Mouse (Mus musculus) R1 (cell line): Measurements from ENCODE around the gene Fkbp8.
A peak's percentile ranks its signal among the peaks of the same experiment; 100 is the strongest.
"Not testable (repeated sequence)": the region's sequence is repeated elsewhere in the genome, so short reads cannot be mapped to it uniquely, and the experiment has no call there.

Experiments
- DNase-seq: peaks from one replicate; pipeline ENCODE4 v3.0.0-alpha.2; 2018; ENCODE audit warnings: low read depth, low spot score

Gene Fkbp8

DNA sequence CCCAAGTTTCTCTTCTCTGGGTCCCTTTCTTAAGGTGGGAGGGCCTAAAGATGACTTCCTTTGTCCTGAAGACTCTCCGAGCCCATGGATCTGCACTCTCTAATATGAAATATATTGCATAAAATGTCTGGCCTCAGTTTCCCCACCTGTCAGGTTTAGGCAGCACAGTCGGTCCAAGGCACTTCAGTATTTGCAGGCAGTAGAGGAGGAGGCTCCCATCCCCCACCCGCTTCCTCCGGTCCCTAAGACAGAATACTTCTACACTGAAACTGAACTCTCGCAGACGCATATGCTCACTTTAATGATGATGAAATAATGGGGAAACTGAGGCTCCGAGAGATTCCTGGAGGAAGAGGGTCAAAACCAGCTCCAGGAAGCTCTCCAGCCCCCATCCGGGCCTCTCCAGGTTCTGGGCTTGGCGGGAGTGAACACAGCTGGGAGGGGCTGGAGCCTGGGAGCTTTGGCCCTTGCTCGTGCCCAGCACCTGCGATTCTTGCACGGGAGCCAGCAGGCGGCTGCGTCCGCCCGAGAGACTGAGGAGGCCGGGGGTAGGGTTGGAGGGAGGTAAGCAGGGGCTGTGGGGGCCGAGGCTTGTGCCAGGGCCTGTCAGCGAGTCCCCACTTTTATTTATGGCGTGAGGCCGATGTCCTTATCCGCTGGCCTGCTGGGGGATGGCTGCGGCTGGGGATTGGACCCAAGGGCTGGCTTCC, 25.5 kb upstream of the Fkbp8 start:
- DNase-seq = no peak

DNA sequence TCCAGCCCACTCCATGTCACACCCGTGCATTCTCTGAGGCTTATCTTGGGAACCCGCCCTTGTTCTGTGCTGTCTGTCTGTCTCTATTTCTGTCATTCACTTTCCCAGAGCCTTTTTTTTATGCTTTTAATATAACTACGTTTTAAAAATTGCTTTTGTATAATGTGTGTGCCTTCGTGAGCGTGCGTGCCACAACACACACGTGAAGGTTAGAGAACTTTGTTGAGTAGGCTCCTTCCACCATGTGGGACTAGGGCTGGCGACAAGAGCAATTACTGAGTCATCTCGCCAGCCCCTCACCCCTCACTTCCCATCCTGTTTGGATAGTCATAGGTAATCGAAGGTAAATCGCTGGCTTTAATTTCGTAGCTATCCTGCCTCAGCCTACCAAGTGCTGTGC, 25.0 kb upstream of the Fkbp8 start:
- no peak for DNase-seq

DNA sequence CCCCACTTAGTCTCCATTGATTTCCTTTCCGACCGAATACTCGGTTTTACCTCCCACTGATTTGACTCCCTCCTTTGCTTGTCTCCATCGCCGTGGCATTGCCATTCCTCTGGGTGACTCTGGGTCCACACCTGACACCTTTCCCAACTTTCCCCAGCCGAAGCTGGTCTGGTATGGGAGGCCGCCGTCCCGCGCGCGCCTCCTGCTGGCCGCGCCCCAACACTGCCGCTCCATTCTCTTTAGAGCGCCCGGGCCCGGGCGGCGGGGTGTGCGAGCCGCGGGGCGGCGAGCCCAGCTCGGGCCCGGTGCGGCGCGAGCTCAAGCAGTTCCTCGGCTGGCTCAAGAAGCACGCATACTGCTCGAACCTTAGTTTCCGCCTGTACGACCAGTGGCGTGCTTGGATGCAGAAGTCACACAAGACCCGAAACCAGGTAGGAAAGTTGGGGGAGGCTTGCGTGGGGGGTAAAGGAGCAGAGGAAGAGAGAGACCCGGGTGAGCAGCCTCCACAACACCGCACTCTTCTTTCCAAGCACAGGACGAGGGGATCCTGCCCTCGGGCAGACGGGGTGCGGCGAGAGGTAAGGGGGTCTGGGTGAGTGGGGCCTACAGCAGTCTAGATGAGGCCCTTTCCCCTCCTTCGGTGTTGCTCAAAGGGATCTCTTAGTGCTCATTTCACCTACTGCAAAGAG, 24.3 kb upstream of the Fkbp8 start:
- DNase-seq = peak; percentile 70

- no peak for DNase-seq
Observed at GRCm38 (mm10) chr8:70504291-70504716, 23.2 kb upstream of the Fkbp8 start.

DNA sequence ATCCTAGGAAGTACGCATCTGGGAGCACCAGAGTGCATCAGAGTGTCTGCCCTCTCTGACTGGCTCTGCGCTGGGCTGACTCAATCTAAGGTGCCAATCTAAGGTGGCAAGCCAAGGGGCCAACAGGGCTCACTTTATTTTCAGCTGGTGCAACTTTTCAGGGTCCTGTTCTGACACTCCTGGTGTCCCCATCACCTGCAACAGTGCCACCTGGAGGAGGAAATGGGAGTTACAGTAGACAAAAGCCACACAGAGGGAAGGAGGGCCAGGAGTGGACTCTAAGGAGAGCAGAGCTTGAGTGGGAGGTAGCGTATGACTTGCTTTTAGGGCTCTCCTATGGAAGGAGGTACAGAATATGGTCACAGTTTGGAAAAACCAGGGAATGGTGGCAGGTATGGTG, 22.7 kb upstream of the Fkbp8 start:
- peak; percentile 85 for DNase-seq

- no peak for DNase-seq
Observed at GRCm38 (mm10) chr8:70505698-70506327, 21.7 kb upstream of the Fkbp8 start.

GRCm38 (mm10) chr8:70506328-70507026, 21.0 kb upstream of the Fkbp8 start, which contains the start of gene Rex1bd:
Gene Rex1bd, minus strand, starts transcription at chr8:70506752.
- DNase-seq = peak; percentile 99

GRCm38 (mm10) chr8:70507027-70507393, 20.5 kb upstream of the Fkbp8 start:
- DNase-seq = peak; percentile 45

GRCm38 (mm10) chr8:70509281-70509952, 18.1 kb upstream of the Fkbp8 start:
- DNase-seq = no peak

GRCm38 (mm10) chr8:70510228-70510915, 17.2 kb upstream of the Fkbp8 start, which contains the start of gene Uba52:
Gene Uba52, minus strand, starts transcription at chr8:70510801.
- DNase-seq = peak; percentile 96

DNA sequence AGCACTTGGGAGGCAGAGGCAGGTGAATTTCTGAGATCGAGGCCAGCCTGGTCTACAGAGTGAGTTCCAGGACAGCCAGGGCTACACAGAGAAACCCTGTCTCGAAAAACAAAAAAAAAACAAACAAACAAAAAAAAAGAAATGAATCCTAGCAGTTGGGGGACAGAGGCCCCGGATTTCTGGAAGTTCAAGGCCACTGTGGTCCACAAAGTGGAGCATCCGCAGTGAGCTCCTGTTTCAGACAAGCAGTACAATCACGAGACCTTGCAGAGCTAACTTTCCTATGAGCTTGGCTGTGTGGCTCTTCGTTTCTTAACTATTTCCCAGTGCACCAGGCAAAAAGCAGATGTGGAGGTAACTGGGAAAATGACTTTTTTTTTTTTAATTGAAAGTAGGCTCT, 16.4 kb upstream of the Fkbp8 start:
- not testable (repeated sequence) for DNase-seq

DNA sequence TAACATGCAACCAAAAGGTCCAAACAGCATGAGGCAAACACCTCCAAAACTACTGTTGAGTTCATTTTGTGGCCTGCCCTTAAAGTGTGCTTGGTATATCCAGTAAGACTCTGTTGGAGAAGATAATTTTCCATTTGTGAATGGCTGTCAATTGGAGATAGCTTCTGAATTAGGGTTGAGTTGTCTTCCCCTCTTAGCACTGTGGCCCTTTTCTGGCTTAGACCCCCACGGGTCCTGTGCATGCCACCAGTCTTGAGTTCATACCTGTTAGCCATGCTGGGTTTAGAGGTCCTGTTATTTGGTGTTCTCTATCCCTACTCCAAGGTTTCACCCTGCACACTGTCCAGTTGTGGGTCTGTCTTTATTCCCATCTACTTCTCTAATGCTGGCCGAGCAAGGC, 15.8 kb upstream of the Fkbp8 start:
- no peak for DNase-seq

DNA sequence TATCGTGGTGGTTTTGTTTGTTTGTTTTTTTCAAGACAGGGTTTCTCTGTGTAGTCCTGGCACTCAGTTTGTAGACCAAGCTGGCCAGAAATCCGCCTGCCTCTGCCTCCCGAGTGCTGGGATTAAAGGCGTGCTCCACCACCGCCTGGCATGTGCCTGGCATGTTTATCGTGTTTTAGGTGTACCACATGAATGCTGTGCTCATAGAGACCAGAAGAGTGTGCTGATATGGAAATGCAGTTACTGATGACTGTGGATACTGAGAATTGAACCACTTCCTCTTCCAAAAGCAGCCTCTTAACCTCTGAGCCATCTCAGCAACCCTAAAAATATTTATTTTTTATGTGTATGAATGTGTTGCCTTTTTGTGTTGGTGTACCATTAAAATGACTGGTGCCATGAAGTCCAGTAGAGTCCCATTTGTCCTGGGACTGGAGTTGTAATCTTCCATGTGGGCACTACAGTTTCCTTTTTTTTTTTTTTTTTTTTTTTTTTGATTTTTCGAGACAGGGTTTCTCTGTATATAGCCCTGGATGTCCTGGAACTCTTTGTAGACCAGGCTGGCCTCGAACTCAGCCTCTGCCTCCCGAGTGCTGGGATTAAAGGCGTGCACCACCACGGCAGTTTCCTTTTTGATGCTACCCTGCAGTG, 15.1 kb upstream of the Fkbp8 start:
- DNase-seq = no peak

DNA sequence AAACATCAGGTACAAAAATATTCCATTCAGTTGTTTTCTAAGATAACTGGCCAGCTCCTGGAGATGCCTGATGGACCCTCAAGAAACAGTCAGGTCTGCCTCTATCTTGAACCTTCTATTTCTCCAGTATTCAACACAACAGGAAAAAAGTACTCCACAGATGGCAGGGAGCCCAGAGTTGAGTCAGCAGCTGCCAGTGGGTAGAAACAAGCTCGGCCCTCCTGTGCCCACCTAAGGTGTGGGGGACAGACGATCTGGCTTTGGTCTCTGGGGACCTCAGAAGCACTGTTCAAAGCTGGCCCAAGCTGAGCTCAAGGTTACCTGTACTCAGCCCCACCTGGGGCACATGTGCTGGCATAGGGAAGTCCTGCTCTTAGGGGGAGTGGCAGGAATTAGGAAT, 14.1 kb upstream of the Fkbp8 start:
- DNase-seq = no peak

- peak; percentile 74 for DNase-seq
Observed at GRCm38 (mm10) chr8:70517940-70518643, 9.4 kb upstream of the Fkbp8 start.

DNA sequence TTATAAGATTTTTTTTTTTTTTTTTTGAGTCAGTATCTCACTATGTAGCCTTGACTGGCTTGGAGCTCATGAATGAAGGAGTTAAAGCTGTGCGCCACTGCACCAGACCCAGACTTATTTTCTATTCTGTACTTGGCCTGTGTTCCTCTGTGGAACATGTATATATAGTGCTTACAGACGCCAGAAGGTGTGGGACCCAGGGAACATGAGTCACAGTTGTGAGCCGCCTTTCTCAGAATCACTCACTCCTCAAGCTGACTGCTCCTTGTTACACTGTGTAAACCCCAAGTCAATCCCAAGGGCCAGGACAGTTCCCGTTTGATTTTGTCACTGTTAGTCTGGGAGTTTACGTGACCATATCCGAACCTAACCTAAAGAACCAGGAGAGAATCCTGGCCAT, 8.5 kb upstream of the Fkbp8 start:
- no peak for DNase-seq

GRCm38 (mm10) chr8:70519606-70520005, 7.9 kb upstream of the Fkbp8 start:
- DNase-seq = no peak

- peak; percentile 99 for DNase-seq
Observed at GRCm38 (mm10) chr8:70522592-70523403, 4.7 kb upstream of the Fkbp8 start.

- DNase-seq = peak; percentile 54
Observed at GRCm38 (mm10) chr8:70527111-70527511, 413 bp upstream of the Fkbp8 start.
